Mouse (Mus musculus) heart, postnatal 0 days (tissue): Measurements from ENCODE around the gene Kansl1l.

Experiments
- CTCF ChIP-seq: IDR thresholded peaks from 2 replicates; pipeline ENCODE4 v1.5.1; 2016; ENCODE audit warnings: antibody characterized with exemption, control low read depth, low read depth
- EP300 ChIP-seq: IDR thresholded peaks from 2 replicates; pipeline ENCODE4 v1.6.1; 2016; ENCODE audit warnings: antibody characterized with exemption, low read depth

DNA sequence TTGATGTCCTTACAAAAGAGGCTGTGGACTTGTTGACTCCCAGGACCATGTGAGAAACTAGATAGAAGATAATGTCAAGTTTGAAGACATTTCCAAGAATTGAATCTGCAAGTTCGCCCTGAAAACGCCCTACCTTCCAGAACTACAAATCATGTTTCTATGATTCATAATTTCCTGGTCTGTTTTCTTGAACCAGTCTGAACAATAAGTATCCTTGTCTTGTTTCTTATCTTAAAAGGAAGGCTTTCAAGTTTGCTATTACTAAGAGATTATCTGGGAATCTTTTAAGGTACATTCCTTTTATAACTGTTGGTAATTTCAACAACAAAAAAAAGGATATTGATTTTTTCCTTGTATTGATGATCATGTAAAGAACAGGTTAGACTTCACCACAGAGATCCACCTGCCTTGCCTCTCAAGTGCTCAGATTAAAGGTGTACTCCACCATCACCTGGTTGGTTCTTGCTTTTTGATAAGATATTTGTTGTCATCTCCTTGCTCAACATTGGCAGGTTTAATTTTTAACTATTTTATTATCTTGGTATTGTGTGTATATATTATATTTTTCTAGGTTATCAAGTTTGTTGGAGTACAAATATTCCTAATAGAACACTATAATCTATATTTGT is 24.4 kb downstream of the Kansl1l start:
- TF ChIP-seq CTCF (no peak), EP300 (no peak)
